Mouse (Mus musculus) stomach, embryonic 16.5 days (tissue): Measurements from ENCODE around the gene 2210016L21Rik. TPM values are rescaled to one million over a fixed set of nuclear protein-coding genes. Genes with fewer than 3 reads are reported as not detected.

ENCODE experiments used
- ATAC-seq: fragments of 200-750 bp; cut with Nextera tagmentation; 2 replicates; pipeline ENCODE4 v1.8.0; 2017; ENCODE audit warnings: moderate number of reproducible peaks, moderate TSS enrichment; ENCODE audit not compliant: insufficient read depth, low FRiP score
- H3K27ac ChIP-seq: fragments of 300-500 bp; sonication (generic); 2 replicates; pipeline ENCODE4 v1.5.1; 2014; ENCODE audit warnings: low read length
- H3K27me3 ChIP-seq: fragments of 300-500 bp; sonication (generic); 2 replicates; pipeline ENCODE4 v1.6.1; 2014; ENCODE audit warnings: low read length, control low read depth, mixed read lengths; ENCODE audit not compliant: control insufficient read depth, insufficient read depth
- H3K36me3 ChIP-seq: fragments of 300-500 bp; sonication (generic); 2 replicates; pipeline ENCODE4 v1.6.1; 2014; ENCODE audit warnings: low read length; ENCODE audit not compliant: control insufficient read depth, insufficient read depth
- H3K4me1 ChIP-seq: fragments of 300-500 bp; sonication (generic); 2 replicates; pipeline ENCODE4 v1.6.1; 2014; ENCODE audit warnings: low read length, control low read depth, mixed read lengths; ENCODE audit not compliant: control insufficient read depth, insufficient read depth
- H3K4me2 ChIP-seq: fragments of 300-500 bp; sonication (generic); 2 replicates; pipeline ENCODE4 v1.6.1; 2014; ENCODE audit warnings: low read depth, low read length, mixed read lengths
- H3K4me3 ChIP-seq: fragments of 300-500 bp; sonication (generic); replicated peaks from 2 replicates; pipeline ENCODE4 v1.5.1; 2014; ENCODE audit warnings: mild to moderate bottlenecking, low read length
- H3K9ac ChIP-seq: fragments of 300-500 bp; sonication (generic); 2 replicates; pipeline ENCODE4 v1.6.1; 2014; ENCODE audit warnings: low read length
- H3K9me3 ChIP-seq: fragments of 300-500 bp; sonication (generic); replicated peaks from 2 replicates; pipeline ENCODE4 v1.6.1; 2016; ENCODE audit warnings: low read length, control low read depth; ENCODE audit not compliant: control insufficient read depth
- WGBS: fragments of 180-500 bp; shearing (Covaris S2); extraction: QIAGEN DNeasy Blood & Tissue Kit; methylation state at CpG from one replicate; pipeline ENCODE4 v1.1.7; 2014; 5-methylcytosine and 5-hydroxymethylcytosine counted together
- polyA plus RNA-seq: library from polyadenylated mRNA; unstranded; fragments of >200 nt; fragmentation: Nextera tagmentation; extraction: Ambion mirVana; gene quantifications from 2 replicates; pipeline ENCODE4 v1.2.1, GENCODE M21; 2015

2210016L21Rik gene
- polyA plus RNA-seq, 1 experiment from 2014 or later: 45.6 TPM

DNA sequence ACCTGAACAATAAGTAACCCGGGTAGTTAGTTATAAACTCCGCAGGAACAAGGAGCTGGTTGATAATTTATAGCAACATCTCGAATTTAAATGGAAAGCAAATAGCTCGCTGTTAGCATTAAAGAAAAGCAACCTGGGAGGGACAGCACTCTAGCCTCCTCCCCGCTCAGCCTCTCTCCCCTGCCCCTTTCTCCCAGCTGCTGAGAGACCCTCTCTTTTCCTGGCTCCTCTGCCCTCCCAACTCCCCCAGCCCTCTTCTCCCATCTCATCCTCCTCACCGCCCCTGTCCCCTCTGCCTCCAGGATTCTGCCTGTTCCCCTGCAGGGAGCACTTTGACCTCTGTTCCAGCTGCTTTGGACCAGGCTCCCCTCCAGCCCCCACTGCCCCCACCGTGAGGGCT lies 26.7 kb downstream of the 2210016L21Rik start:
- Histone ChIP-seq H3K27ac (peak overlapping the region; percentile 87), H3K4me2 (peak overlapping the region; percentile 45; the same call in 1 of the 2 replicates), H3K9me3 (no peaks in the 10 kb centered on the region), H3K4me3 (peak overlapping the region; percentile 50), H3K4me1 (0 out of 2 replicates have a peak, but pooled peaks cover 3% of the 10 kb centered on the region), H3K27me3 (no peaks in the 10 kb centered on the region), H3K9ac (peak overlapping the region; percentile 78), H3K36me3 (no peaks in the 10 kb centered on the region)
- 23% methylated on average over 7 of the region's 7 CpGs for WGBS
- peak; percentile 5; the same call in 1 of the 2 replicates for ATAC-seq

DNA sequence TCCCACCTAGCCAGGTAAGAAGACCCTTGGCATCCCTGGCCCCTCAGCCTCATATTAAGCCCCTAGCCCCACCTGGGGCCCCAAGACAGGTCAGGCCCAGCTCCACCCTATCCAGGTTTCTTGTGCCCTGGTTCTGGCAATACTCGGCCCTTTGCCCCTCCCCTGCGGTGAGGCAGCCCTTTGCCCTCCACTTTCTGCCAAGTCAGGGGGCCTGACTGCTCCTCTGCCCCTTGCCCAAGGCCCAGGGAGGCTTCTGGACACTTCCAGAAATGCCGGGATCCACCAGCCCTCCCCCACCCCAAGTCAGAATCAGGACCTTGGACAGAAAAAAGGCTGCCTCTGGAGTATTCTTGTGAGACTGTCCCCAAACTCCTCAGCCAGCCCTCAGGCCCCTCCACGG lies 27.1 kb downstream of the 2210016L21Rik start:
- Histone ChIP-seq H3K9me3 (no peaks in the 10 kb centered on the region), H3K27ac (peak overlapping the region; percentile 87), H3K4me2 (peak overlapping the region; percentile 21; the same call in 1 of the 2 replicates), H3K36me3 (no peaks in the 10 kb centered on the region), H3K9ac (peak overlapping the region; percentile 78), H3K4me3 (peak overlapping the region; percentile 50), H3K4me1 (0 out of 2 replicates have a peak, but pooled peaks cover 3% of the 10 kb centered on the region), H3K27me3 (no peaks in the 10 kb centered on the region)
- no peak for ATAC-seq
- 15% methylated on average over 4 of the region's 4 CpGs for WGBS

GRCm38 (mm10) chr5:114969609-114970215 lies 27.8 kb downstream of the 2210016L21Rik start:
- Histone ChIP-seq H3K4me1 (0 out of 2 replicates have a peak, but pooled peaks cover 2% of the 10 kb centered on the region), H3K9ac (peak overlapping the region; percentile 78), H3K4me3 (peak overlapping the region; percentile 50), H3K36me3 (no peaks in the 10 kb centered on the region), H3K4me2 (peak overlapping the region; percentile 21; the same call in 1 of the 2 replicates), H3K27ac (peak overlapping the region; percentile 87), H3K9me3 (no peaks in the 10 kb centered on the region), H3K27me3 (no peaks in the 10 kb centered on the region)
- ATAC-seq: no peak
- 44% methylated on average over 13 of the region's 13 CpGs for WGBS

DNA sequence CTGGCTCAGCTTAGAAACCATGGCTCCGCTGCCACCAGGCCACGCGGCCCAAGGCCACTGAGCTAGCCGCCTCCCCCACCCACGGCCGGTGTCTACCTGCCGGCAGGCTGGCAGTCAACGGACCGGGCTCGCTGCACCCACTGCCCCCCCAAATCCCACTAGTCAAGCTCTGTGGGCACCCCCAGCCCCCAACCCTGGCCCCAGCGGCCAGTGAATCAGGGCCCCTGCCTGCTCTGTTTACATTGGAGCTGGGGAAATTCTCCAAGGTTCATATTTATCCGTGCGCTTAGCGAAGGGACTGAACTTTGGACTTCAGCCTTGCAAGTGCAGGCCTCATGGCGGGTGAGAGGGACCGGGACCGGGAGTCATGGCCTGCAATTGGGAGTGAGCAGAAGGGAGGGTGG lies 28.9 kb downstream of the 2210016L21Rik start, which contains the start of gene Hnf1a:
Gene Hnf1a, minus strand, starts transcription at position 271 of the 404 bp plus-strand sequence.
- Histone ChIP-seq H3K4me1 (no peaks in the 10 kb centered on the region), H3K36me3 (no peaks in the 10 kb centered on the region), H3K9me3 (no peaks in the 10 kb centered on the region), H3K4me2 (peak within 1 kb of the TSS; percentile 39), H3K4me3 (peak within 1 kb of the TSS; percentile 50), H3K27ac (peak within 1 kb of the TSS; percentile 87), H3K27me3 (no peaks in the 10 kb centered on the region), H3K9ac (peak within 1 kb of the TSS; percentile 78)
- 40% methylated on average over 17 of the region's 17 CpGs for WGBS
- peak; percentile 67 for ATAC-seq

DNA sequence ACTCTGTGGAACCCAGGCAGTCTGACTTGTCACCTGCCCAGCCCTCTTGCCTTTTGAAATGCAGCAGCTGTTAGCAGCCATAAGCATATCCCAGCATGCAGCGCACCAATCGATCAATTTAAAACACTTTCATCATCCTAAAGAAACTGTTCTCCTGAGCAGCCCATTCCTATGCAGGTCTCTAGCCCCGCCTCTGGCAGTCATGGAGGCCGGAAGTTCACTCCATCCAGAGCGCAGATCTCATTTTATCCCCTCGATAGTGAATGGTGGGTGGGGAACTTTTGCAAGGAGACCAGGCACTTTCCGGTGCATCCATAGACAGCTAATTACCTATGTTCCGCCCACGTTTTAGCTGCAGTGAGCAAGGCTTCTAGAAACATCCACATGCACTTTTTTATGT lies 30.2 kb downstream of the 2210016L21Rik start:
- Histone ChIP-seq H3K9me3 (no peaks in the 10 kb centered on the region), H3K27ac (no peak overlapping the region), H3K36me3 (no peaks in the 10 kb centered on the region), H3K4me1 (no peaks in the 10 kb centered on the region), H3K4me2 (peak overlapping the region; percentile 39), H3K9ac (no peak overlapping the region), H3K27me3 (no peaks in the 10 kb centered on the region), H3K4me3 (0 out of 2 replicates have a peak overlapping the region, but pooled peaks have one; percentile 50)
- no peak for ATAC-seq
- 63% methylated on average over 9 of the region's 9 CpGs for whole genome bisulfite sequencing

DNA sequence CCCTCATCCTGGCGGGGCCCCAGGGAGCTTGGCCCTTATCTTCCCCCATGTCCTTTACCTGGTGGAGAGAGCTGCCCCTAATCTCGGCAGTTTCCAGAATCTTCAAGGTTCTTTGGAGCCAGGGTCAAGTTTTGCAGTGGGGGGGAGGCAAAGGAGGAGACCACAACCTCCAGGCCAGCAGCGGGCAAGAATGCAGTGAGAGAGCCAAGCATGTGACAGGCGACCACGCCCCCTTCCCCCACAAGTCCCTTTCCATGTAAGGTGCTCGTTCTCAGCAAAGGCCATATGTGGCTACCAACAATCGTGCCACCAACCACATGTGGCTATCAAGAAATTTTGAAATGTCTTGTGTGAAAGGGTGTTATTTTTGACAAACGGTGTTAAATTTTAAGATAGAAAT lies 31.2 kb downstream of the 2210016L21Rik start:
- H3K27ac ChIP-seq: no peak overlapping the region
- no peak for ATAC-seq
- H3K9me3 ChIP-seq: no peaks in the 10 kb centered on the region
- no peak overlapping the region for H3K4me3 ChIP-seq
- no peak overlapping the region for H3K4me2 ChIP-seq
- no peaks in the 10 kb centered on the region for H3K4me1 ChIP-seq
- H3K9ac ChIP-seq: no peak overlapping the region
- H3K27me3 ChIP-seq: no peaks in the 10 kb centered on the region
- 73% methylated on average over 8 of the region's 8 CpGs for WGBS
- no peaks in the 10 kb centered on the region for H3K36me3 ChIP-seq

DNA sequence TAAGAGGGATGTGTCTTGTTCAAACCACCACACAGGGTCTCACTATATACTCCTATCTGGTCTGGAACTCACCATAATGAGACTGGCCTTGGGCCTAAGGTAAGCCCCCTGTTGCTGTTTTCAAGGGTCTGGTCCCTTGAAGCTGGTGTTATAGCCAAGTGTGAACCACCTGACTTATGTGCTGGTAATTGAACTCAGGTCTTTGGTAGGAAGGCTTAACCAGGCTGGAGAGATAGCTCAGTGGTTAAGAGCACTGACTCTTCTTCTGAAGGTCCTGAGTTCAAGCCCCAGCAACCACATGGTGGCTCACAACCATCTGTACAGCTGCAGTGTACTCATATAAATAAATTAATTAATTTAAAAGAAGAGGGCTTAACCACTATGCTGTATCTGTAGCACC lies 35.0 kb downstream of the 2210016L21Rik start:
- Histone ChIP-seq H3K27me3 (no peaks in the 10 kb centered on the region), H3K4me2 (no peak overlapping the region), H3K36me3 (no peaks in the 10 kb centered on the region), H3K9me3 (no peaks in the 10 kb centered on the region), H3K27ac (no peak overlapping the region), H3K9ac (no peak overlapping the region), H3K4me1 (peaks cover 10% of the 10 kb centered on the region), H3K4me3 (no peak overlapping the region)
- no peak for ATAC-seq

DNA sequence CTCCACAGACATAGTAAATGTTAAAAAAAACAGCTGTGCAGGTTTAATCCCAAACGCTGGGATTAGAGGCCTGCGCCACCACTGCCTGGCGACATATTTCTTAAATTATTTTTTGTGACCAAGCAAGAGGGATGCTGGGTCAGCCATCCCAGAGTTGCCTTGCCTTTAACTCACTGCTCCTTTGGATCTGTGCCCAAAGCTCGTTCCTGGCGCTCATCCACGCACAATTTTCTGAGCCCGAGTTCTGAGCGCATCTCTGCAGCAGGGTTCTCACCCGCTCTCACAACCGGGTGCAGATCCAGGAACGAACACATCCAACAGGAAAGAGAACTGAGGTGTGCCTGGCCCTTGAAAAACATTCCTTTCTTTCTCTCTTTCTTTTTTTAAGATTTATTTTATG lies 36.5 kb downstream of the 2210016L21Rik start:
- no peak overlapping the region for H3K9ac ChIP-seq
- 48% methylated on average over 11 of the region's 11 CpGs for WGBS
- no peak for ATAC-seq
- H3K27me3 ChIP-seq: no peaks in the 10 kb centered on the region
- H3K36me3 ChIP-seq: no peaks in the 10 kb centered on the region
- no peak overlapping the region for H3K27ac ChIP-seq
- no peaks in the 10 kb centered on the region for H3K9me3 ChIP-seq
- H3K4me1 ChIP-seq: peaks cover 10% of the 10 kb centered on the region
- H3K4me3 ChIP-seq: no peak overlapping the region
- H3K4me2 ChIP-seq: no peak overlapping the region

GRCm38 (mm10) chr5:114978888-114979249 lies 36.9 kb downstream of the 2210016L21Rik start:
- Histone ChIP-seq H3K4me1 (peaks cover 10% of the 10 kb centered on the region), H3K27me3 (no peaks in the 10 kb centered on the region), H3K36me3 (no peaks in the 10 kb centered on the region), H3K4me2 (peak overlapping the region; percentile 67), H3K27ac (no peak overlapping the region), H3K9me3 (no peaks in the 10 kb centered on the region), H3K4me3 (peak overlapping the region; percentile 40), H3K9ac (peak overlapping the region; percentile 33; the same call in 1 of the 2 replicates)
- peak; percentile 11; the same call in 1 of the 2 replicates for ATAC-seq
- 7% methylated on average over 6 of the region's 6 CpGs for WGBS
